Mouse (Mus musculus): ENCODE data around the gene Nlrp10. TPM values are rescaled to one million over a fixed set of nuclear protein-coding genes. Genes with fewer than 3 reads are reported as not detected.

The Nlrp10 gene
- under 1 TPM; 0.07 to 0.19 TPM for polyA plus RNA-seq (2017; shearing (Covaris generic))

DNA sequence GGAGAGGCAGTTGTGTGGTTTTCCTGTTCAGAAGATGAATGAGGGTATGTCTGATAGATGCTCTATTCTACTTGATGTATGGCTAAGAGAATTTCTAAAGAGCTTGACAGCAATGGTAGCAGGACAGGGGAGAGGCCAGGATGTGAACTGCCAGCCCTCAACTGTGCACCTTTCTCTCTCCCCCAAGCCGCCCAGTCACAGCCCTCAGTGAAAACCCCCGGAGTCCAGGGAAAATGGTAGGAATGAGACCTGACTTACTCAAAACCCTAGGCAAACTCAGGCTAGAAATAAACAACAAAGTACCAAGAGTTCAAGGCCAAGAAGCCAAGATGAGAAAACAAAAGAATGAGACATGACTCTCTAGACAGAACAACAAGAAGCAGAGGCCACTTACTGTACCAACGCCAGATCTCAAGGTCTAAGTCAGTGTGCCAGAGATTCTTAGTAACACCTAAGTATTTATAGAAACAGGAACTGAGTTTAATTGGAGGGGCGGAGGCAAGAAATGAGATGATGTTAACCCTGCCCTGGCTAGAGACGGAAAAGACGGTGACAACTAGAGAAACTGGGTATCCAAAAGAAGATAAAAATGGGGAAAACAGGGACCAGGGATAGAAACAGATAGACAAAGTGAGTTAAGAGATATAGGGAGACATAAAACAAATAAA, at the start of gene Nlrp10:
Gene Nlrp10 (minus strand): TSS at position 453 of the 668 bp plus-strand sequence.
- ATAC-seq, result no peak

GRCm38 (mm10) chr7:108972273-108972672, 42.3 kb upstream of the Nlrp10 start:
- no peak for ATAC-seq

DNA sequence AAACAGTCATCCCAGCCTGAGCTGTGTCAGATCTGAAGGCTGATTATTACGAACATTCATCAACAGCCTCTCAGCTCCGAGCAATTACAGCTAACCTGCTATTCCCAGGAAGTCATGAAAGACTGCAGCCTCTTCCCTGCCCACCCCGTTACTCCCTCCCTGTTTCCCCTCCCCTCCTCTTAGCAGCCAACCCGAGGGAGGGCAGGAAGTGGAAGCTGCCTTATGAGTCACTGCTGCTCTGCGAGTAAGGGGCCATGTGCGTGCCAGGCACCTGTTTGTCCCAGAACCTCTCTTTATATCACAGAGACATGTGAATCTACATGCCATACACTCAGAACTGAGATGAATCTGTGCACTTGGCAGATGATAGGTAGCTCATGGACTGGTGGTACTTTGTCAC, 38.2 kb upstream of the Nlrp10 start:
- ATAC-seq, result no peak

GRCm38 (mm10) chr7:108966742-108967362, 36.9 kb upstream of the Nlrp10 start:
- peak; percentile 84 for ATAC-seq

DNA sequence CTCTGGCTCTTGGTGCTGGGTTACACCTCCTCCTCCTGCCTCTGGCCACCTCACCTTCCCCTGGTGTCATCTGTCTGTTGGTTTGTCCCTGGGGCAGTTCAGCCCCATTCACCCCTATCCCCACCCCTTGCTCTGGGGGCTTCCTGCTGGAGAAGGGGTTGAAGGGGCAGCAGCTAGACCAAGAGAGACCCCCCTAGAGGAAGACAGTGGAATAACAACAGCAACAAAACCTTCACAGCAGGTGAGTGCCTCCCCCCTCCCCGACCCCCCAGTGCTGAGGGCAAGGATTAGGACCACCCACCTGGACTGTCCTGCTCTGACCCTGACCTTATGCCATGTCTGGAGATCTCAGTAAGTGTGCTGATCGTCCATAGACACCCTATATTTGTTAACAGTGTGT, 36.0 kb upstream of the Nlrp10 start:
- no peak for ATAC-seq

DNA sequence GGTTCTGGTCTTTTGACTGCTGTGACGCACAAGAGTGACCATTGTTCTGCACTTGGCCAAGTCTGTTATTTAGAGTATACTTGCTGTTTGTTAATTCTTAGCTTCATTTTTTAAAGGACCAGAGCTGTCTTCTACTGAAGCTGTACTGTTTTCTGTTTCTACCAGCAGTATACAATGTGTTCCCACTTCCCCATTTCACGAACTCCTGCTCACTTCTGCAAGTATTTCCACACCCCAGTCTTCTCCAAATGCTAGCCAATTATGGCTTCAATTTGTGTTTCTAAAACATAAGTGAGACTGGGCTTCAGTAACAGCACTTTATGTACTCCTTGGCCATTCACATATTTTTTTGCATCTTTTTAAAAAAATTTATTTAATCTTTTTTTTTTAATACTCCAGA, 27.8 kb upstream of the Nlrp10 start:
- no peak for ATAC-seq

GRCm38 (mm10) chr7:108954185-108954584, 24.2 kb upstream of the Nlrp10 start:
- ATAC-seq, result no peak

- no peak for ATAC-seq
Observed at GRCm38 (mm10) chr7:108952801-108953200, 22.8 kb upstream of the Nlrp10 start.

- ATAC-seq, result peak; percentile 33
Observed at GRCm38 (mm10) chr7:108950762-108951331, 20.9 kb upstream of the Nlrp10 start.

DNA sequence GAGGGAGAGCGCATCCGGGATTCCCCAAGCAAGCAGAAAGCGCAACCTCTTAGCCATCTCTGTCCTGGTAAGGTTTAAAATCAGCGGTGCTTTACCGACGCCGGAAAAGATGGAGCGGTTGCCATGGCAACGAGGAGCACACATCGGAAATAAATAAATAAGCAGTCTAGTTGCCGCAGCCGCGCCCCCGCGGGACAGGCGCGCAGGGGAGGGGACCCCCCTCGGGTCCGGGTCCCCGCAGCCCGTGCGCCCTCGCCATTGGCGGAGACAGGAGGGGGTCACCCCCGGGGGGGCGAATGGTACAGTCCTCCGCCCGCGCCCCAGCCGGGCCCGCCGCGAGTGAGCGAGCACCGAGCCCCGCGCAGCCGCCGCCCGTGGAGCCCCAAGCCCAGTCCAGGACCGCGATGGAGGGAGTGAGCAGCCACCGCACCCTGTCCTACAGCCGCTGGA, 20.4 kb upstream of the Nlrp10 start, which contains the start of gene Tub:
Gene Tub (plus strand): TSS at position 27 of the 450 bp plus-strand sequence.
- ATAC-seq, result peak; percentile 87

- no peak for ATAC-seq
Observed at GRCm38 (mm10) chr7:108949301-108949700, 19.3 kb upstream of the Nlrp10 start.

DNA sequence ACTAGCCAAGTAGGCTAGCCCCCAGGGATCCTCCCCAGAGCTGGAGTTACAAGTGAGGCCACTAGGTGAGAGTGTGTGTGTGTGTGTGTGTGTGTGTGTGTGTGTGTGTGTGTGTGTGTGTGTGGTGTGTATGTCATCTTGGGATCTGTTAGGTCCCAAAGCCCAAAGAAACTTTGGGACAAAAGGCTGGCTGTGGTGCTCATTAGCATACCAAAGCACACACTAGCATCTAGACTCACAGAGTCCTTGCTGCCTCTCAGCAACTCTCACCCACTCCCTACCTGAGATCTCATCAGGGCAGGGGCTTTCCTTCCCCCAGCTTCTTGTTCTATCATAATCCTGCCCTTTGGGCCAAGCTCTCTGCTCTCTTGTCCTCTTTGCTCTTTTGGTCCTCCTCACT, 18.6 kb upstream of the Nlrp10 start:
- no peak for ATAC-seq

- ATAC-seq, result no peak
Observed at GRCm38 (mm10) chr7:108944002-108944401, 14.0 kb upstream of the Nlrp10 start.

- ATAC-seq, result no peak
Observed at GRCm38 (mm10) chr7:108941466-108941865, 11.5 kb upstream of the Nlrp10 start.

DNA sequence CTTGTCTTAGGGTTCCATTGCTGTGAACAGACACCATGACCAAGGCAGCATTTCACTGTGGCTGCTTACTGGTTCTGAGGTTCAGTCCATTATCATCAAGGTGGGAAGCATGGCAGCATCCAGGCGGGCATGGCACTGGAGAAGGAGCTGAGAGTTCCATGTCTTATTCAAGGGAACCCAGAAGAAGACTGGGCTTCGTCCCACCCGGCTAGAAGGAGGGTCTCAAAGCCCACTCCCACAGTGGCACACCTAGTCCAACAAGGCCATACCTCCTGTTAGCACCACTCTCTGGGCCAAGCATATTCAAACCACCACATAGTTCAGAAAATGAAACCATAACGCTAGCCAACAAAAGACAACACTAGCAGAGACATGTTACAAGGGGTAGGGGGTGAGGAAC, 6.6 kb upstream of the Nlrp10 start:
- no peak for ATAC-seq

- ATAC-seq, result no peak
Observed at GRCm38 (mm10) chr7:108935411-108935810, 5.4 kb upstream of the Nlrp10 start.

DNA sequence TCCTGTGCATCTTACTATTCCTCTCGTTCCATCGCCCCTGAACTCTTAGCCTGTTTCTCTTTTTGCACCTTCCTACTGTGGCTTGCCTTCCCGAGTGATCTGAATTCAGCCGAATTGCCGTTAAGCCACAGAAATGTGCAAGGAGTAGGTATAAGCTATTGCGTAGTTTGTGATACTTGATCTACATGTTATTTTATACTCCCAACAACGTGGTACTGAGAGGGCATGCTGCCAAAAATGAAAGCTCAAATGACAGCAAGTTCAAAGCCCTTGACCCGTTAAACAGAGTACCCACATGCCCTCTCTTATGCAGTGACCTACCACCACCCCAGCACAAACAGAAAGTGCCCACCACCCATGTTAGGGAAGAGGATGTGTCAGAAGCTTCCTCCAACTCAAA, 4.9 kb upstream of the Nlrp10 start:
- no peak for ATAC-seq

GRCm38 (mm10) chr7:108933794-108934731, 4.1 kb upstream of the Nlrp10 start, which contains the start of gene Eif3f:
Gene Eif3f, plus strand, starts transcription at chr7:108934417.
- peak; percentile 97 for ATAC-seq

GRCm38 (mm10) chr7:108928280-108929188, 1.4 kb downstream of the Nlrp10 start:
- ATAC-seq, result no peak

- ATAC-seq, result no peak
Observed at GRCm38 (mm10) chr7:108927043-108927442, 2.9 kb downstream of the Nlrp10 start.

DNA sequence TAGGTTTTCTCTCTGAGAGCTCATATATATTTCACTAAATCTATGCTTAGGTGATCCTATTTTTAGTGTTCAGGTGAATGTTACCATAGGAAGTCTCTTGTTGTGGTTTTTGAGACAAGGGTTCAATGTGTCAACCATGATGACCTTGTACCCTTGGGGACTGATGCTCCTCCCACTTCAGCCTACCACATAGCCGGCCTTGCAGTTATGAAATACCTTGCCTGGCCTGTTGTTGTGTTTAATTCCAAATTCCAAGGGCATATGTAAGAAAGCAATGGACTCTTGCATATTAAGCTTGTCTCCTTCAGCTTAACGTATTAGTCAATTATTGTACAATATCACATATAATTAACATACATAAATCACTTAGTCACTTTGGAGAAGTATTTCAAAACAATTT, 26.0 kb downstream of the Nlrp10 start:
- ATAC-seq, result no peak

DNA sequence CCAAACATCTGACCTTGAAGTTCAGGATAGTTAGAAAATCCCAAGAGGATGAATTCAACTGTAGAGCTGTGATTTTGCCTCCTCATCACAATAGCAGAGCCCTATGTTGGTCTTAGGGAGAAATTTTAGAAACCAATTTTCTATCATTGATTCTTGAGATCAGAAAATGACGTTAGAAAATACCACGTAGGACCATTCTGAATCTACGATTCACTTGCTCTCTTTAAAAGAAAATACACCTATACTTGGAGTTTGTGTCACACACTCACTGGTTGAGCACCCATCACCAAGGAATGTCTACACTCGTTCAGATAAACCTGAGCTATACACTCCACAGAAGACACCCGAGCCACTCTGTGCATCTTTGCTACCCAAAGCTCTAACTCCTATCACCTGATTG, 35.7 kb downstream of the Nlrp10 start, which contains the start of gene Olfr519:
Gene Olfr519 (minus strand): TSS at position 101 of the 400 bp plus-strand sequence.
- no peak for ATAC-seq

Data from activated CD4-positive, CD25-positive, alpha-beta regulatory T cell, adult 4 months (primary cell).